Mouse (Mus musculus) stomach, postnatal 0 days (tissue): ENCODE data around the gene Popdc2. TPM values are rescaled to one million over a fixed set of nuclear protein-coding genes. Genes with fewer than 3 reads are reported as not detected.

ENCODE experiments used
- ATAC-seq: fragments of 200-750 bp; cut with Nextera tagmentation; 2 replicates; pipeline ENCODE4 v1.8.0; 2017; ENCODE audit not compliant: low FRiP score, low TSS enrichment
- DNase-seq: peaks from one replicate; pipeline ENCODE4 v3.0.0-alpha.2; 2016; ENCODE audit warnings: low spot score
- H3K27ac ChIP-seq: fragments of 300-500 bp; sonication (generic); replicated peaks from 2 replicates; pipeline ENCODE4 v1.5.1; 2014; ENCODE audit warnings: mild to moderate bottlenecking, control low read depth
- H3K27me3 ChIP-seq: fragments of 300-500 bp; sonication (generic); 2 replicates; pipeline ENCODE4 v1.6.1; 2014; ENCODE audit warnings: low read length; ENCODE audit not compliant: control insufficient read depth, insufficient read depth
- H3K36me3 ChIP-seq: fragments of 300-500 bp; sonication (generic); 2 replicates; pipeline ENCODE4 v1.6.1; 2014; ENCODE audit warnings: low read length, mixed read lengths; ENCODE audit not compliant: control insufficient read depth, insufficient read depth
- H3K4me1 ChIP-seq: fragments of 300-500 bp; sonication (generic); replicated peaks from 2 replicates; pipeline ENCODE4 v1.6.1; 2014; ENCODE audit warnings: antibody characterized with exemption; ENCODE audit not compliant: control insufficient read depth, insufficient read depth
- H3K4me2 ChIP-seq: fragments of 300-500 bp; sonication (generic); replicated peaks from 2 replicates; pipeline ENCODE4 v1.6.1; 2014; ENCODE audit warnings: low read depth, mild to moderate bottlenecking, control low read depth, moderate library complexity
- H3K4me3 ChIP-seq: fragments of 300-500 bp; sonication (generic); 2 replicates; pipeline ENCODE4 v1.5.1; 2014; ENCODE audit warnings: low read depth, low read length, control low read depth
- H3K9ac ChIP-seq: fragments of 300-500 bp; sonication (generic); 2 replicates; pipeline ENCODE4 v1.6.1; 2014; ENCODE audit warnings: mild to moderate bottlenecking, low read length, control low read depth, mixed read lengths
- H3K9me3 ChIP-seq: fragments of 300-500 bp; sonication (generic); 2 replicates; pipeline ENCODE4 v1.6.1; 2016; ENCODE audit warnings: low read length; ENCODE audit not compliant: control insufficient read depth
- CTCF ChIP-seq: IDR thresholded peaks from 2 replicates; pipeline ENCODE4 v1.5.1; 2016; ENCODE audit warnings: antibody characterized with exemption, low read depth, mild to moderate bottlenecking, moderate library complexity
- EP300 ChIP-seq: optimal IDR thresholded peaks from 2 replicates; pipeline ENCODE3; 2016; ENCODE audit warnings: antibody characterized with exemption
- WGBS: fragments of 180-500 bp; shearing (Covaris S2); extraction: QIAGEN DNeasy Blood & Tissue Kit; methylation state at CpG from one replicate; pipeline ENCODE4 v1.1.7; 2014; 5-methylcytosine and 5-hydroxymethylcytosine counted together
- polyA plus RNA-seq: library from polyadenylated mRNA; unstranded; fragments of >200 nt; fragmentation: Nextera tagmentation; extraction: Ambion mirVana; gene quantifications from 2 replicates; pipeline ENCODE4 v1.2.1, GENCODE M21; 2015

The Popdc2 gene
- polyA plus RNA-seq, 1 experiment from 2014 or later = 11.5 TPM

GRCm38 (mm10) chr16:38346529-38347325, 15.3 kb upstream of the Popdc2 start, which contains the start of the genes Cox17 and Gm21987:
Cox17 (plus strand) TSS chr16:38346991.
Gm21987 (plus strand) TSS chr16:38347040.
- peak; percentile 93 for ATAC-seq
- TF ChIP-seq EP300 (no peak), CTCF (no peak)
- Histone ChIP-seq H3K36me3 (no peaks in the 10 kb centered on the region; the same call in 1 of the 2 replicates), H3K4me1 (no peaks in the 10 kb centered on the region), H3K4me2 (peak within 1 kb of the TSS; percentile 72), H3K4me3 (peak within 1 kb of the TSS; percentile 83), H3K27ac (peak within 1 kb of the TSS; percentile 96), H3K27me3 (no peaks in the 10 kb centered on the region), H3K9ac (peak within 1 kb of the TSS; percentile 90), H3K9me3 (no peaks in the 10 kb centered on the region)
- DNase-seq = peak; percentile 89
- 3% methylated on average over 35 of the region's 35 CpGs for WGBS

GRCm38 (mm10) chr16:38347588-38347987, 14.4 kb upstream of the Popdc2 start:
- Histone ChIP-seq H3K4me3 (peak overlapping the region; percentile 83), H3K36me3 (peaks cover 4% of the 10 kb centered on the region; the same call in 1 of the 2 replicates), H3K9me3 (no peaks in the 10 kb centered on the region), H3K4me1 (no peaks in the 10 kb centered on the region), H3K9ac (peak overlapping the region; percentile 90), H3K27ac (no peak overlapping the region), H3K4me2 (peak overlapping the region; percentile 72), H3K27me3 (no peaks in the 10 kb centered on the region)
- TF ChIP-seq CTCF = no peak
- TF ChIP-seq EP300 = no peak
- 58% methylated on average over 6 of the region's 6 CpGs for WGBS
- ATAC-seq = no peak
- DNase-seq = no peak

GRCm38 (mm10) chr16:38348217-38348761, 13.7 kb upstream of the Popdc2 start:
- Histone ChIP-seq H3K4me1 (no peaks in the 10 kb centered on the region), H3K9me3 (no peaks in the 10 kb centered on the region), H3K27me3 (no peaks in the 10 kb centered on the region), H3K9ac (no peak overlapping the region), H3K4me3 (no peak overlapping the region), H3K4me2 (no peak overlapping the region; the same call in 1 of the 2 replicates), H3K36me3 (peaks cover 4% of the 10 kb centered on the region; the same call in 1 of the 2 replicates), H3K27ac (no peak overlapping the region)
- ATAC-seq = no peak
- TF ChIP-seq EP300 (no peak), CTCF (no peak)
- 77% methylated on average over 9 of the region's 9 CpGs for WGBS
- DNase-seq = no peak

- H3K27me3 ChIP-seq = no peaks in the 10 kb centered on the region
- no peak overlapping the region for H3K4me2 ChIP-seq
- H3K9ac ChIP-seq = no peak overlapping the region
- H3K27ac ChIP-seq = peak overlapping the region; percentile 58
- TF ChIP-seq EP300 = no peak
- TF ChIP-seq CTCF = no peak
- H3K4me3 ChIP-seq = no peak overlapping the region
- H3K36me3 ChIP-seq = peaks cover 4% of the 10 kb centered on the region; the same call in 1 of the 2 replicates
- DNase-seq = no peak
- 96% methylated on average over 1 of the region's 2 CpGs for WGBS
- ATAC-seq = no peak
- H3K4me1 ChIP-seq = no peaks in the 10 kb centered on the region
- no peaks in the 10 kb centered on the region for H3K9me3 ChIP-seq
These were observed 12.1 kb upstream of the Popdc2 start for GRCm38 (mm10) chr16:38349881-38350280.

GRCm38 (mm10) chr16:38350361-38350855, 11.6 kb upstream of the Popdc2 start:
- 48% methylated on average over 7 of the region's 7 CpGs for WGBS
- peak; percentile 79 for ATAC-seq

GRCm38 (mm10) chr16:38350939-38351338, 11.1 kb upstream of the Popdc2 start:
- H3K27ac ChIP-seq = no peak overlapping the region
- no peaks in the 10 kb centered on the region for H3K9me3 ChIP-seq
- no peak overlapping the region for H3K4me2 ChIP-seq
- 58% methylated on average over 6 of the region's 6 CpGs for WGBS
- peak; percentile 7; the same call in 1 of the 2 replicates for TF ChIP-seq CTCF
- TF ChIP-seq EP300 = no peak
- H3K27me3 ChIP-seq = no peaks in the 10 kb centered on the region
- no peak for DNase-seq
- no peaks in the 10 kb centered on the region for H3K4me1 ChIP-seq
- H3K36me3 ChIP-seq = peaks cover 4% of the 10 kb centered on the region; the same call in 1 of the 2 replicates
- ATAC-seq = no peak
- no peak overlapping the region for H3K4me3 ChIP-seq
- H3K9ac ChIP-seq = no peak overlapping the region

More at GRCm38 (mm10) chr16:38350361-38350855, 11.6 kb upstream of the Popdc2 start:
- H3K9ac ChIP-seq = no peak overlapping the region
- H3K4me1 ChIP-seq = no peaks in the 10 kb centered on the region
- DNase-seq = peak; percentile 61
- TF ChIP-seq CTCF = no peak
- TF ChIP-seq EP300 = no peak
- H3K4me2 ChIP-seq = no peak overlapping the region
- H3K27me3 ChIP-seq = no peaks in the 10 kb centered on the region
- peaks cover 4% of the 10 kb centered on the region; the same call in 1 of the 2 replicates for H3K36me3 ChIP-seq
- H3K27ac ChIP-seq = peak overlapping the region; percentile 58
- H3K4me3 ChIP-seq = no peak overlapping the region
- no peaks in the 10 kb centered on the region for H3K9me3 ChIP-seq
